Mouse (Mus musculus) frontal cortex, postnatal 14 days (tissue): ENCODE results near the gene Gcc1.
A peak's percentile ranks its signal among the peaks of the same experiment; 100 is the strongest.

Experiments
- DNase-seq, 2 experiments: peaks; one replicate each; pipeline ENCODE4 v3.0.0; 2022; ENCODE audit warnings: low spot score in 2 of 2

Gcc1 gene

DNA sequence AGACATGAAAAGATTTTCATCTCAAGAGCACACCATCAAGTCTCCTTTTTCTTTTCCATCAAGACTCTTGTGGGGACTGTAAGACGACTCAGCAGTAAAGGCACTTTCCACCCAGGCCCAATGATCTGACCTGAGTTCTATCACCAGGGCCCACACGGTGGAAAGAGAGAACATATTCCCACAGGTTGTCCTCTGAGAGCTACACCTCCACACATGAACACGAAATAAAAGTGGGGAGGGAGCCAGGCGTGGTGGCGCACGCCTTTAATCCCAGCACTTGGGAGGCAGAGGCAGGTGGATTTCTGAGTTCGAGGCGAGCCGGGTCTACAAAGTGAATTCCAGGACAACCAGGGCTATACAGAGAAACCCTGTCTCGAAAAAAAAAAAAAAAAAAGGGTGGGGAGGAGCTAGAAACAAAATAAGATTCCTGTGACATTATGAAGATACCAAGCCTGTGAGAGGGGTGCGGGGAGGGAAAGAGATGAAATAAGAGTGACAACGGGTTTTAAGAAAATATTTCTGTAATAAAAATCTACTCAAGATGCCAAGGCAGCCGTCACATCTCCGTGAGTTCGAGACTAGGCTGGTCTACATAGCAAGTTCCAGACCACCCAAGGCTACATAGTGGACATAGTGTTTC is 5.4 kb downstream of the Gcc1 start:
- DNase-seq = no peak

DNA sequence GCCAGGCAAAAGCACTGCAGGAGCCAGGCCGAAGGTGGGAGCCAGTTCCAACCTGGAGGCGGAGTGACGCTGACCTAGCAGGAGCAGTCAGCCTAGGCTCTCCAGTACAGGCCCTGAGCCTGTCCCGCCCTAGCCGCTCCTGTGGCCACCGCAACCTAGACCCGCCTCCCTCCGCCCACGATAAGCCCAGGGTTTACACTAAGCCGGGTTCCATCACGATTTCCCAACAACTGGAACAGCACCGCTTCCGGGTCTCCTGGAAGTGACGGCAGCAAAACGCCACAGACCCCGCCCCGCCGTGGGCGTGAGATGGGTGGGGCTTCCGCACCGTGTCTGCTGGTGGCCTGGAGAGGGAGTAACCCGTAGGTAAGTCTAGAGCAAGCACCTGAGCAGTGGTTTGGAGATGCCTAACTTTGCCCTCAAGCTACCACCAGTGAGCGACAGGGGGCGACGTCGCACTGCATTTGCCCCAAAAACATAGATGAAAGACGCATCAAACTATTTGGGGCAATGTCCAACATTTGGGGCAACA is 6.7 kb downstream of the Gcc1 start:
- DNase-seq = peak; percentile 89 to 90

DNA sequence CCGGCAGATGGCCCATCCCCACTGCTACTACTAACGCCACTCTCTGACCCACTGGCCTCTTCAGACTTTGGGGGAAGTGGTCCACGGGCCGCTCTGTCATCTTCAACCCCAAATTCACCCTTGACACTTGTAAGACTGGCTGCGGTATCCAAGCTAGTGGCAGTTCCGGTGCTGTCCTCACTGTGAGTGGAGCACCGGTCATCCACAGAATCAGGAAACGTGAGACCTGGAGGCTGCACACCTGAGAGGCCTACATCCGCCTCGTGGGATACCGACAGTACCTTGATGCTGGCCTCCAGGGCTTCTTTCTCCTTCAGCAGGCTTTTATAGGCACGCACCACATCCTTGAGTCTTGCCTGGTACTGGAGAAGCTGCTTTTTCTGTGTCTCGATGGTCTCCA is 7.3 kb downstream of the Gcc1 start:
- DNase-seq = no peak

DNA sequence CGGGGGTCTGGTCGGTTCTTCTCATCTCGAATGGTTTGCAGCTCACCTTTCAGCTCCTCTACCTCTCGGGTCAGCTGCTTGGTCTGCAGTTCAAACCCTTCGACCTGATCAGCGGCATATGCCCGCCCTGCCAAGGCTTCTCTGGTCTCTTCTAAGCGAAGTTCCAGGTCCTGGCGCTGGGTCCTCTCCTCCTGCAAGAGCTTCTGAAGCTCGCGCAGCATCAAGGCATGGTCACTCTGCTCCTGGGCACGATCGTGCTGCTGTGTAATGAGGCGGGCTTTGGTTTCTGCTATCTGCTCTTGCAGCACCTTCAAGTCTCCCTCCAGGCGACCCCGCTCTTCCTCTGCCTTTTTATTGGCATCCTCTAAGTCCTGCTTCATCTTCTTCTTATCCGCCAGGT is 7.8 kb downstream of the Gcc1 start:
- DNase-seq = no peak

DNA sequence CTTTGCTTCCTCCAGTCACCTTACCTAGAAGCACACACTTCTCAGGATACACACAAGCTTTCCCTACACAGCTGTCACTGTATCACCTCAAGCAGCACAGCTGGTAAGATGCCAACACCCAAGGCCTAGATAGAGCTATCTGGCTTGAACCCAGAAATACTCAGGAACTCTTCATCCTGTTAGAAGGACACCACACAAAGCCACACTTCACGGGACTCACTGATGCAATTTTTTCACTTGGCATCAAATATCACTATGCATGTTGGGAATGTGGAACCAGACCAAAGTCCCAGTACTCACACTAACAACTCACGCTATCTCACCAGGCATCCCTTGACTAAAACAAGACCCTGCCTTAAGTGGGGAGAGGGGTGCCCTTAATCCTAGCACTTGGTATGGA is 8.5 kb downstream of the Gcc1 start:
- DNase-seq = no peak

DNA sequence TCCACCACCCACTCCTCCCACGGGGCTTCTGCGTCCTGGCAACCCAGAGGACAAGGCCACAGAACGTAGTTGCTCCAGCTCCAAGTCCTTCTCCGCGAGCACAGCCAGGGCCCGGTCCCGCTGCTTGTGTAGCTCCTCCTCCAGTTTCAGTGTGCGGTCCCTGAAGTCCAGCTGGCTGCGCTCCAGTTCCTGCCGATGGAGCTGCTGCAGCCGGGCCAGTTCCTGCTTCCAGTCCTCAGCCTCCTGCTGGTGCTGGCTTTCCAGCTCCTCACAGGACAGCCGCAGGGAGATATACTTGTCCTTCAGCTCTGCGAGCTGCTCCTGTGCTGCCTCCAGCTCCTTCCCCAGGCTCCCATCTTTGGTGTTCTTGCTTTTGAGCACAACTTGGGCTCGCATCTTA is 9.7 kb downstream of the Gcc1 start:
- peak in 1 of 2 experiments; percentile 49 for DNase-seq

DNA sequence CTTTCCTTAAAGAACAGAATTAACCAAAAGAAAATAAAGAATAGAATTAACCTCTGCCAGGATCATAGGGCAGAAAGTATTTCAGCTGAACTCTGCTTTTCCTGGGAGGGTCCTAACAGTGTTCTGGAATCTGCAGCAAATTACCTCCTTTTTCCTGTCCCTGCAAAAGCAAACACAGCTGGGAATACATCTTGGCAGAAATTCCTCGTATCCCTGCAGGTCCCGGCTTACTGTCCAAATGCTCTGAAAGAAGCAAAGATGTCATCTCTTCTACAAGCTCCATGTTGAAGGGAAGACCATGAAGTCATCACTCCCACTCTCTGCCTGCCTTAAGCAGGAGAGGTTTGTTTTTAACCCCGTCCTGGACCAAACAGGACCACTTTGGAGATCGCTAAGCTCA is 11.2 kb downstream of the Gcc1 start:
- no peak for DNase-seq

DNA sequence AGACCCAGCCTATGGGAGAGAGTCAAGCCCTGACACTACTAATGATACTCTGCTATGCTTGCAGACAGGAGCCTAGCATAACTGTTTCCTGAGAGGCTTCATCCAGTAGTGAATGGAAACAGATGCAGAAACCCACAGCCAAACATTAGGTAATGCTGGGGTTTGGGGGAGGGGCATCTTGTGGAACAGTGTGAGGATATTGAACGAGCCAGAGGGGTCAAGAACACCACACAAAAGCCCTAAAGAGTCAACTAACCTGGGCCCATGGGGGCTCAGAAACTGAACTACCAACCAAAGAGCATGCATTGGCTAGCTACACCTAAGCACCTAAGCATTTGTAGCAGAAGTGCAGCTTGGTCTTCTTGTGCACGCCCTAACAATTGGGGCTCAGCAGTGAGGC is 17.0 kb downstream of the Gcc1 start:
- no peak for DNase-seq

DNA sequence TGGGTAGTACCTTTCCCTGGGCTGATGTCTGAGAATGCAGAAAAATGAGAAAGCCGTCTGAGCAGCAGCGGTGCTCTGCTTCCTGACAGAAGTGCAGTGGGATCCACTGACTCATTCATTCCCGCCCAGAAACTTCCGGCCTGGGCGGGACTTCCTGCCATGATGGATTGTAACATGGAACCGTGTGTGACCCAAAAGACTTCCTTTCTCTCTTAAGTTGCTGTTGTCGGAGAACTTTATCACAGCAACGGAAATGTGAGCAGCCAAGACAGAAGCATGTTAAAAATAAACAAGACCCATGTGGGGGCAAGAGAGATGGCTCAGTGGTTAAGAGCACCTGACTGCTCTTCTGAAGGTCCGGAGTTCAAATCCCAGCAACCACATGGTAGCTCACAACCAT is 18.1 kb downstream of the Gcc1 start:
- no peak for DNase-seq

DNA sequence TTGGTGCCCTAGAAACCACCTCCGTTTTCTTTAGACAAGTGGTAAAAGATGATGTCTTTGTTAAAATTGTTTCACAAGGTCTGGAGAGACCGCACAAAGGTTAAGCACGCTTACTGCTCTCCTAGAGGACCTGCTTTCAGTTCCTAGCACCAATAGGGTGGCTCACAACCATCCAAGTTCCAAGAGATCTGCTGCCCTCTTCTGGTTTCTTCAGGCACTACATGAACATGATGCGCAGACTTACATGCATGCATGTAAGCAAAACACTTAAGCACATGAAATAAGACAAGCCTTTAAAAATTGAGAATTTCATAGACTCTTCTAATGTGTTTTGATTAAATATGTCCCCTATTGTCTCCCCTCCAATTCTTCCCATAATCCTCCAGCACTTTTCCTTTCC is 28.4 kb downstream of the Gcc1 start:
- no peak for DNase-seq

DNA sequence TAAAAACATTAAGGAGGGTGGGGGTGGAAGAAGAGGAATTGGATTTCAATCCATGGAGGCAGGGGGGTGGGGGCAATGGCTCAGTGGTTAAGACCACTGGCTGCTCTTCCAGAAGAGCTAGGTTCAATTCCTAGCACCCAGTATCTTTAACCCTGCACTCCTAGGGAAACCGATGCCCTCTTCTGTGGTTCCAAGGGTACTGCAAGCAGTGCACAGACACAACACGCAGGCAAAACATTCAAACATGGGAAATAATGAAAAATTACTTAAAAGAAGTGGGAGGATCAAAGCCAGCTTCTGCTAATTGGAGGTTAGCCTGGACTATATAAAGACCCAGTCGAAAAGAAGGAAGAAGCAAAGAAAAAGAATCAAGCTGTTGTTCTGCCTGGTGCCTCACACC is 29.5 kb downstream of the Gcc1 start:
- no peak for DNase-seq

DNA sequence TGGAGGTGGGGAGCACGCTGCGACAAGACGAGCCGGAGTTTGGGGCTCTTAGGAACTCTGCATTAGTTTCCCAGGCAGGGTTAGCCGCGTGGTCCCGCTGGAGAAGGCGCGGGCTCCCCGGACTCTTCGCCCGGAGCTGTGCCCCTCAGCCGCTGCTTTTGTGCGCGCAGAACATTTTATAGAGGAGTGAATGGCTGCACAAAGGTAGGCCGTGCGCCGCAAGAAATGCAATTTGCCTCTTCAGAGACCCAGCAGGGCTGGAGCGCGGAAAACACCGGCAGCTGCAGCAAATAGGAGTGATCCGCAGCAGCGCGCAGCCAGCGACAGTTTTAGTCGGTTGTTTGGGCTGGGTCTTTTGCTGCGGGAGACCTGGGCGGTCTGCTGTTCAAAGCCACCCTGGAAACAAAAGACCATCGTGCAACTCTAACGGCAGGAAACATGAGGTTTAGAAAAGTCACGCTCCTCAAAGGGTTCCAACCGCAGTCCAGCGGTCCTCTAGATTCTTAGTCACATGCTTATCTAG is 30.4 kb downstream of the Gcc1 start, which contains the start of gene Zfp800:
TSS of gene Zfp800 (minus strand) at position 325 of the 523 bp plus-strand sequence.
- no peak for DNase-seq

DNA sequence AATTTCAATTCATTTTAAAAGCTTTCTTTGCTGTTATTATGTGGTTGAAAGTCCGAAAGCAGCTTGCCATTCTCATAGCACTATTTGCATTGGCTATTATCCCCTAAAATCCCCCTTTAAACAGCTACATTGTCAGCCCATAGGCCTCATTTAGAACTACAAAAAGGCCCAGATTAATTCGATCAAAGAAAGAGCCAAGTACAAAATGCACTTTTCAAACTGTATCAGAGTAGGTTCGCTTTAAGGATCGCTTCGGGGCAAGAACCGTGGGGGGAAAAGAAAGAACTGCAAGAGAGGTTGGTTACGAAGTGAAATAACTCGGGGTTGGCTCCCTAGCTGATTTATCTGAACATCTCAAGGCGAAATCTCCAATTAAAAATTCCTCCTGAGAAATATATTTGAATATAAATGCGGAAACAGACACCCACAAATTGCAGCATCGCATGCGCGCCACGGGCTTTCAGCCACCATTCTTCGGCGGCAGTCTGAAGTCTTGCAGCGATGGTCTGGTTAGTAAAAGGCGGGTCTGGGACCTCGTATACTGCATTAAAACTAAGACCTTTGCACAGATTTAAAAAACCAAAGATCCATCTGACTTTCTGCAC is 31.2 kb downstream of the Gcc1 start:
- DNase-seq = no peak

DNA sequence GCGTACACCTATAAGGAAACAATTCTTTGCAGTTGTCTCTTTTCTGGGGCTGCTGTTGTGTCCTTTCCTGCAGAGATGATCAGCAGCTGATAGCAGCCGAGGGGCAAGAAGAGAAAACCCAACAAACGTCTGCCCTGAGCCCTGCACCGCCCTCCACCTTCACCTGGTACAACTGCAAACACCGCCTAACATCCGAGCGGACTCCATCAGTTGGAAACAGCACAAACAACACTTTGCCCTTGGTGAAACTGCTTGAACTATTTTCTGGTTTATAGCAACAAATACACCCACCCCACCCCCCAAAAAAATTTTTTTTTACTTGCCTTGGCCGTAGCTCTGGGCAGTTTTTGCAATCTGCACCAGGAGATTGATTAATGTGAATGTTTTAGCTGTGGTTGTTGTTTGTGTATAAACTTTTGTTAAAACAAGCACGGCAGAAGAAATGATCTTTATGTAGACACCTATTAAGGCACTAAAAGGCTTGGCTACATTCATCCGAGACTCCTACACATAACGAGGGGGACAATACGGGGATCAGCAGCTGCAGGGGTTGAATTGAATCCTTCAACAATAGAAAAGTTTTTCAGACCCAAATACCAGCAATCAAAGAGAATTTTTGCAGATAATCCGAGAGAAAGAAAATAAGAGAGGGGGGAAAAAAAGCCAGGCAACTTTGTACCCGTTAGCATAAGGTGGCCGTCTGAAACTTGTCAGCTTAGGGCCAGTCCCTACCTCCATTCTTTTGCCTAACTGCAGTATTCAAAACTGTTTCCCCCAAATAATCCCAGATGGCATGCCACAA is 31.9 kb downstream of the Gcc1 start:
- DNase-seq = no peak

DNA sequence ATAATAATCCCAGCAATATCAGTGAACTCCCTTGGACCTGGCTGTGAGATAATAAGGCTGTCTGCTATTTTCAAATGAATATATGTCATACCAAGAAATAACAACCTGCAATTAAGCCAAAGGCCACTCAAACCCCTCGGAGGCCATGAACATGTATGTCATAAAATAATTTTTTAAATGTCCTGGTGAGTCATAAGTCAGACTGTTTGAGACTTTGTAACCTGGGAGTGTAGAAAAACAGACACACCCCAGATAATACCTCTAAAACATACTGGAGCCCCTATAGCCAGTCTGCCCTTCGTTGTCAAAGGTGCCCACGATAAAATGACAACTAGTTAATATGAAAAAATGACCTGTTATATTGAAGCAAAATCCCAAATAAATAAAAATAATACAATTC is 39.2 kb downstream of the Gcc1 start:
- no peak for DNase-seq

DNA sequence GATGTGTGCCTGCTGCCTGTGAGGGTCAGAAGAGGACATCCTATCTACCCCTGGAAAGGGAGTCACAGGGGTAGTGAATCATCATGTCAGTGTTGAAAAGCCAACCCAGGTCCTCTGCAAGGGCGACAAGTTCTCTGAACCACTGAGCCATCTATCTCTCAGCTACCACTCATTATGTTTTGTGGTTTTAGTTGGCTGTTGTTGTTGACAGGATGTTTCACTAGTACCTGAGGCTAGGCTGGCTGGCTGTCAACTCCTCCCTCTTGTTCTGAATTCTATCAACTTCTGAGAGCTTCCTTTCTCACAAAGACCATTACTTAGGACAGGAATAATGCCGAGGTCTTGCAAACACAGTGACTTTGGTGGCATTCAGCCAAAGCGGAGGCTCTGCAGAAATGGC is 43.0 kb downstream of the Gcc1 start:
- DNase-seq = no peak

DNA sequence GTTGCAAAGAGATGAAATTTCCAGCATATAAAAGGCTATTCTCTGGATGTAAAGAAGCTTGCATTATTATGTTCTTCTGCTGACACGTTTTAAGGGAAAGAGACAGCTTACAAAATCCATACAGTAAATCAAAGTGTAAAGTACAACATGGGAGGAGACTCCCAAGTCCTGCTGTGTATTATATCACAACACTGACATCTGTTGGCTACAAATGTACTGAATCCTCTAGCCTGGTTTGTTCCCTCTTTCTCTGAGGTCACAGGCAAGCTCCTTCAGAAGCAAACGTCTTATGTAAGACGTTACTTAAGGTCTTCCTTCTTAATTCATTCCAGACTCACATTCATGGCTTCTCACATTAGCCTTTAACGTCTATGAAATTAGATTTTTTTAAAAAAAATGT is 46.2 kb downstream of the Gcc1 start:
- DNase-seq = no peak

DNA sequence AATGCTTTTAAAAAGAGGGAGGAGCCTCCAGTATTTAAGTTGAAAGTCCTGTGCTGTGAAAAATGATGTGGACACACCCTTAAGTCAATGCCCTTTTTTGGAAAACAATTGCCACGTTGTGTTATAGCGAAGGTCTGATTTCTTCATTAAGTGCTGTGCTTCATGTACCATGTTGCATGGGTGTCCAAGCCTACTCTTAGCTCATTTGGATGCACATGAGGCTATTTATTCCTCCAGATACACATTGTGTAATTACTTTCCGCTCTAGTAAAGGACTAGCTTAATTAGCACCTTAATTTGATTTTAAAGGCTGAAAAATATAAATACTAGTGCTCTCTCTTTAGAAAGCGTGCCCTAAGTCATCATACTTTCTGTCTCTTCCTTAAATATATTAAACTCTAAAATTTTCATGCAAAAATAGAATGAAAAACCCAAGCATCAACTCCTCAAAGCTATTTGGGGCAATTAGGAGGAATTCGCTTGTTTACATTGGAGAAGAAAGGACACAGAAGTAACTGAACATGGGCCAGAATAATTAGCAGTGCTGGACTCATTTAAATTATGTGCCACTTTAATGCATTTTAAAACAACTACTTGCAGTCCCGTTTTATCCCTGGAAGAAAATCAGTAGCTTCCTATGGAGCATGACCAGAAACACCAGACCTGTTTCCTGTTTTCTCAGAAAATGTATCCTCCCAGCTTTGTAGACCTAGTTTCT is 58.1 kb downstream of the Gcc1 start:
- no peak for DNase-seq

DNA sequence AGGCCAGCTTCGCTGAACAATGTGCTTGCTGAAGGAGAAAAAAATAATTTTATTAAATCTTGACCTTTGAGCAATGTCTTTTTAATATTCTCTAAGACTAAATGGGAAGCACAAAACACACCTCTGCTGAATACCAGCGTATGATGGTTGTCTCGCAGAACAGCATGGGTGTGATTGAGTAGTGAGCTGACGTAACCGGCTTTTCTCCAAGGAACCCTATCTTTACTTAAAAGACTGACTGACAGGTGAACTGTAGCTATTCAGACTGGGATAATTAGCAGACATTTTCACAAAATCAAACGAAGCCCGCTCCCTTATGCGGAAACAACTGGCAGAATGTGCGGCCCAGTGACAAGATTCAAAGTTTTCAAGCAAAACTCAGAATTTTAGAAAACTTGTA is 60.6 kb downstream of the Gcc1 start:
- no peak for DNase-seq
